Mouse (Mus musculus) liver, postnatal 0 days (tissue): ENCODE results near the gene Hist1h2bh. TPM values are rescaled to one million over a fixed set of nuclear protein-coding genes. Genes with fewer than 3 reads are reported as not detected.
A peak's percentile ranks its signal among the peaks of the same experiment; 100 is the strongest.

Experiments
- ATAC-seq: fragments of 200-750 bp; cut with Nextera tagmentation; 2 replicates; pipeline ENCODE4 v1.8.0; 2017; ENCODE audit warnings: mild to moderate bottlenecking, moderate library complexity
- DNase-seq: peaks from one replicate; pipeline ENCODE4 v3.0.0-alpha.2; 2016
- H3K27ac ChIP-seq: fragments of 300-500 bp; sonication (generic); 2 replicates; pipeline ENCODE4 v1.5.1; 2014; ENCODE audit warnings: antibody characterized with exemption, moderate library complexity, mild to moderate bottlenecking, low read depth
- H3K27me3 ChIP-seq: fragments of 300-500 bp; sonication (generic); 2 replicates; pipeline ENCODE4 v1.6.1; 2014; ENCODE audit warnings: low read length, control low read depth, mixed read lengths; ENCODE audit not compliant: insufficient read depth
- H3K36me3 ChIP-seq: fragments of 300-500 bp; sonication (generic); replicated peaks from 2 replicates; pipeline ENCODE4 v1.6.1; 2014; ENCODE audit warnings: mild to moderate bottlenecking, control low read depth, low read length, moderate library complexity, mixed read lengths; ENCODE audit not compliant: insufficient read depth
- H3K4me1 ChIP-seq: fragments of 300-500 bp; sonication (generic); 2 replicates; pipeline ENCODE4 v1.6.1; 2014; ENCODE audit warnings: antibody characterized with exemption, mild to moderate bottlenecking, control low read depth; ENCODE audit not compliant: insufficient read depth
- H3K4me2 ChIP-seq: fragments of 300-500 bp; sonication (generic); 2 replicates; pipeline ENCODE4 v1.6.1; 2014; ENCODE audit warnings: low read depth, mild to moderate bottlenecking, low read length, moderate library complexity, mixed read lengths
- H3K4me3 ChIP-seq: fragments of 300-500 bp; sonication (generic); 2 replicates; pipeline ENCODE4 v1.5.1; 2014; ENCODE audit warnings: low read depth, low read length
- H3K9ac ChIP-seq: fragments of 300-500 bp; sonication (generic); replicated peaks from 2 replicates; pipeline ENCODE4 v1.6.1; 2014; ENCODE audit warnings: mild to moderate bottlenecking, moderate library complexity
- H3K9me3 ChIP-seq: fragments of 300-500 bp; sonication (generic); 2 replicates; pipeline ENCODE4 v1.6.1; 2016; ENCODE audit warnings: mild to moderate bottlenecking, control low read depth, low read length, mixed read lengths
- CTCF ChIP-seq: sonication (generic); IDR thresholded peaks from 2 replicates; pipeline ENCODE4 v1.5.1; 2016; ENCODE audit warnings: antibody characterized with exemption, low read depth
- EP300 ChIP-seq: IDR thresholded peaks from 2 replicates; pipeline ENCODE4 v1.6.1; 2016; ENCODE audit warnings: antibody characterized with exemption, low read depth, mild to moderate bottlenecking
- WGBS: fragments of 180-500 bp; shearing (Covaris S2); extraction: QIAGEN DNeasy Blood & Tissue Kit; methylation state at CpG from one replicate; pipeline ENCODE4 v1.1.7; 2014; ENCODE audit not compliant: insufficient replicate concordance; 5-methylcytosine and 5-hydroxymethylcytosine counted together
- polyA plus RNA-seq: library from polyadenylated mRNA; unstranded; fragments of >200 nt; fragmentation: Nextera tagmentation; extraction: Ambion mirVana; gene quantifications from 2 replicates; pipeline ENCODE4 v1.2.1, GENCODE M21; 2015

Gene Hist1h2bh
- polyA plus RNA-seq, 1 experiment from 2014 or later = 0.58 TPM

DNA sequence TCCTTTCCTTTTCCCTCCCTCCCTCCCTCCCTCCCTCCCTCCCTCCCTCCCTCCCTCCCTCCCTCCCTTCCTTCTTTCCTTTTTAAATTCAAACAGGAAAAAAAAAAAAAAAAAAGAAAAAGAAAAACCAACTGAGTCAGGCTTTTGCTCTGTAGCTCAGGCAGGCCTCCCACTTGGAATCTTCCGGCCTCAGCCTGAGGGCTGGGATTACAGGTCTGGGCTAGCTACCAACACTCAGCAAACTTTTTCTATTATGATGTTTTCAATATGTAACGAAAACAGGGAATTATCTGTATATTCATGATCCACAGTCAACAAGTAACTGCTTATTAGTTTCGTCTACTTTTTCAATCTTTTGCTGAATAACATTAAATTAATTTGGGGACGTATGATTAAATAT, 40.3 kb downstream of the Hist1h2bh start:
- no peak overlapping the region for H3K4me3 ChIP-seq
- ATAC-seq (no peak), DNase-seq (no peak)
- H3K9me3 ChIP-seq = no peaks in the 10 kb centered on the region
- H3K4me2 ChIP-seq = no peak overlapping the region
- H3K27me3 ChIP-seq = no peaks in the 10 kb centered on the region
- H3K9ac ChIP-seq = no peak overlapping the region
- WGBS = 75% methylated on average over 4 of the region's 4 CpGs
- no peak overlapping the region for H3K27ac ChIP-seq
- TF ChIP-seq EP300 (no peak), CTCF (no peak)
- no peaks in the 10 kb centered on the region for H3K36me3 ChIP-seq
- H3K4me1 ChIP-seq = peaks cover 23% of the 10 kb centered on the region

DNA sequence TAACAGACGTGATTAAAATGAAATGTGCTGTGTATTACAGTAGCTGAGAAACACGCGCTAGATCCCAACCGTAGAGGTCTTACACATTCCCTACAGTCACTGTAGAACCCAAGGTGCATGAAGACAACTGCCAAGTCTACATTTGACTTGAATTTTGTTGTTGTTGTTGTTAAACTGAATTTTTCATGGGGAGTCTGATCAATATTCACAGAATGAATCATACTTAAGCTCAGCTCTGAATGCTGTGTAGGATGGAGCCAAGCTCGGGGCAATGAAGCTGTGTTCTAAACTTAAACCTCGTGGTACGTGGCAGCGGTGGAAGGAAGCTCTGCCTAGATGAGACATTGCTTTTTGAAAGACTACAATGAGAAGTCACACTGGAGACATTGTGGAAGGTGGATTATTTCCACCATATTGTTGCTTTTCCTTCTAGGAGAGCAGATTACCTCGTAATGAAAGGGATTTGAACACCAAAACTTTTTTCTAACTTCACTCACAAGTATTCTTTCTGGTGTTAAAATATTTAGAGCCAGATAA, 41.1 kb downstream of the Hist1h2bh start:
- WGBS = 35% methylated on average over 9 of the region's 9 CpGs
- Histone ChIP-seq H3K4me2 (peak overlapping the region; percentile 47), H3K27me3 (no peaks in the 10 kb centered on the region), H3K4me3 (no peak overlapping the region), H3K9me3 (no peaks in the 10 kb centered on the region), H3K36me3 (no peaks in the 10 kb centered on the region), H3K27ac (no peak overlapping the region), H3K4me1 (peaks cover 21% of the 10 kb centered on the region), H3K9ac (no peak overlapping the region)
- TF ChIP-seq CTCF = no peak
- TF ChIP-seq EP300 = no peak
- DNase-seq (no peak), ATAC-seq (no peak)

- no peaks in the 10 kb centered on the region for H3K9me3 ChIP-seq
- H3K4me1 ChIP-seq = peaks cover 21% of the 10 kb centered on the region
- TF ChIP-seq EP300 = no peak
- no peak for TF ChIP-seq CTCF
- ATAC-seq (no peak), DNase-seq (no peak)
- no peak overlapping the region for H3K27ac ChIP-seq
- WGBS = 31% methylated on average over 5 of the region's 5 CpGs
- H3K4me2 ChIP-seq = peak overlapping the region; percentile 47
- H3K9ac ChIP-seq = no peak overlapping the region
- H3K27me3 ChIP-seq = no peaks in the 10 kb centered on the region
- H3K4me3 ChIP-seq = no peak overlapping the region; the same call in 1 of the 2 replicates
- no peaks in the 10 kb centered on the region for H3K36me3 ChIP-seq
Observed at GRCm38 (mm10) chr13:23501511-23501910, 41.7 kb downstream of the Hist1h2bh start.

DNA sequence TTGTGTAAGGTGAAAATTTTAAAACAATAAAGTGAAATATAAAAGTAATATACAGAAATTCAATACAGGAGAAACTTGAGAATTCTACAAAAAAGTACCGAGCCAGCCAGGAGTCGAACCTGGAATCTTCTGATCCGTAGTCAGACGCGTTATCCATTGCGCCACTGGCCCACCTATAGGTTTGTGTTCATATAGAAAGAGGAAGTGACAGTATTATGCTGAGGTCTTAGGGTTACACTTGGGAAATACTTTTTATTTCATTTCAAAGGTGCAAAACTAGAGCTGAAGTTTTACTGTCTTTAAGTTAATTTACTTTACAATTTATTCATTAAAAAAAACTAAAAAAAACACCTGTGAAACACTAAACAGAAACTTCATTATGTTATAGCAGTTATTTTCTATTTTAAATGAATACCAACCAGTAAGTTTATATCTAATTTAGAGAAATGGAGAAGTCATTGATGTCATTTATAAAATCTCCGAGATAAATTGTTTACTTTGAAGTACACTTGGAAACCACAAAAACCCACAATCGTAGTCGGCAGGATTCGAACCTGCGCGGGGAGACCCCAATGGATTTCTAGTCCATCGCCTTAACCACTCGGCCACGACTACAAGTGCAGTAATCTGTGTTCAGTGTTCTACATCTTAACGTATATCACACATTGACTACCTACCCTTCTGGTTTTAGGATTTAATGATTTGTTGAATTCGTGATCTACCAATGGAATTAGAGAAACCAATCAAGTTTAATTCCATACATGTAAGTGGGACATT, 42.6 kb downstream of the Hist1h2bh start:
- Histone ChIP-seq H3K27me3 (no peaks in the 10 kb centered on the region), H3K4me1 (peaks cover 16% of the 10 kb centered on the region), H3K27ac (no peak overlapping the region), H3K4me3 (no peak overlapping the region; the same call in 1 of the 2 replicates), H3K9ac (no peak overlapping the region), H3K9me3 (no peaks in the 10 kb centered on the region), H3K36me3 (no peaks in the 10 kb centered on the region), H3K4me2 (peak overlapping the region; percentile 47; the same call in 1 of the 2 replicates)
- 2% methylated on average over 17 of the region's 17 CpGs for WGBS
- ATAC-seq (peak; percentile 86), DNase-seq (peak; percentile 76)
- TF ChIP-seq CTCF = no peak
- TF ChIP-seq EP300 = 0 out of 2 replicates have a peak, but pooled peaks have one; percentile 3

DNA sequence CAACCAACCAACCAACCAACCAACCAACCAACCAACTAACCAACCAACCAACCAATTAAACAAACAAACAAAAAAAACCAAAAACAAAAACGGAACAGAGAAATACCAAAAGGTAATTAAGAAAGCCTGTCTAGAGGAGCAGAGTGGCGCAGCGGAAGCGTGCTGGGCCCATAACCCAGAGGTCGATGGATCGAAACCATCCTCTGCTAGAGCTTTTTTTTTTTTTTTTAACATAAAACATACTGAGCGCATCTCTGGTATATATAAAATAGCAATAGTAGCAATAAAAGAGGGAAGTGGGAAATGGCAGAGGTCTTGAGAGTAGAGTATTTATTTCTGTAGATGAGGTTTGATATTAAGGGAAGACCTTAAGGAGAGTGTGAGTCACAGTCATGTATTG, 43.2 kb downstream of the Hist1h2bh start:
- no peak overlapping the region for H3K4me3 ChIP-seq
- no peaks in the 10 kb centered on the region for H3K36me3 ChIP-seq
- WGBS = 14% methylated on average over 7 of the region's 7 CpGs
- DNase-seq = no peak
- H3K27ac ChIP-seq = no peak overlapping the region
- H3K4me1 ChIP-seq = peaks cover 9% of the 10 kb centered on the region
- H3K9ac ChIP-seq = no peak overlapping the region
- no peaks in the 10 kb centered on the region for H3K27me3 ChIP-seq
- TF ChIP-seq EP300 (no peak), CTCF (no peak)
- no peaks in the 10 kb centered on the region for H3K9me3 ChIP-seq
- no peak for ATAC-seq
- H3K4me2 ChIP-seq = 0 out of 2 replicates have a peak overlapping the region, but pooled peaks have one; percentile 4

GRCm38 (mm10) chr13:23498653-23499052, 44.5 kb downstream of the Hist1h2bh start:
- Histone ChIP-seq H3K9me3 (no peaks in the 10 kb centered on the region), H3K36me3 (no peaks in the 10 kb centered on the region), H3K27ac (no peak overlapping the region), H3K27me3 (no peaks in the 10 kb centered on the region), H3K4me1 (peaks cover 9% of the 10 kb centered on the region), H3K4me2 (peak overlapping the region; percentile 62), H3K9ac (no peak overlapping the region), H3K4me3 (peak overlapping the region; percentile 21; the same call in 1 of the 2 replicates)
- TF ChIP-seq CTCF (no peak), EP300 (no peak)
- DNase-seq (no peak), ATAC-seq (no peak)
- 19% methylated on average over 10 of the region's 10 CpGs for WGBS
